In the genomic region with DNA sequence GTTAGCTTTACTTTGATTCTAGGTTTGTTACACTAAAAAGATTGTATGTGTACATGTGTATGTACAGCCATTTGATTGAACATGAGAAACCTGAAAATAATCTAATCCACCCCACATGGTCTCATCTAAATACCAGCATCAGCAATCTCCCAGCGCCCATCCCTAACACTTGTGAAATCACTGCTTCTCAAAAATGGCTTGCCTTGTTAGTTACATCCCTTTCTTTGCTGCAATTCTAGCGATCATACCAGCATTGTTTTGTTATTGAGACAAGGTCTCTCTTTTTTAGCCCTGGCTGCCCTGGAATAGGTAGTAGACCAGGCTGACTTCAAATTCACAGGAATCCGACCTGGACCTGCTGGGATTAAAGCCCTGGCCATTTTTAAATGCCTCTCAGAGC, we compare ENCODE assay signal across 8 mouse cellular contexts. TPM values are rescaled to one million over a fixed set of nuclear protein-coding genes. Genes with fewer than 3 reads are reported as not detected.
DNase-seq lines count a peak whose midpoint lies in the region; ATAC-seq and TF ChIP-seq lines count a peak whose summit lies in the region.

No protein-coding gene starts in this region.

- H3K9ac ChIP-seq in MEL (ENCODE audit: control insufficient read depth, low read depth, low read length, poor library complexity, severe bottlenecking), result peak overlapping the region; percentile 95
- H3K9ac ChIP-seq in hindbrain, embryonic 14.5 days, result peak overlapping the region; percentile 84

- peak overlapping the region; percentile 62 for H3K4me2 ChIP-seq in hindbrain, embryonic 14.5 days (replicated peaks)

- DNase-seq in heart, embryonic 10.5 days (ENCODE audit: low spot score), result no peak
- no peak for DNase-seq in heart, adult 8-10 months (ENCODE audit: low spot score)
- DNase-seq in MEL (ENCODE audit: low read depth, low spot score), result no peak
- no peak for DNase-seq in hindbrain, embryonic 14.5 days (ENCODE audit: low spot score)
- DNase-seq in midbrain, embryonic 10.5 days (ENCODE audit: low spot score), result no peak
- no peak for DNase-seq in embryo, embryonic 10 days (ENCODE audit: low spot score)
- no peak for DNase-seq in embryo, embryonic 10.5 days (ENCODE audit: low spot score)

- TF ChIP-seq CTCF in MEL (IDR thresholded peaks at IDR 0.05 in 2 of 3, conservative IDR thresholded peaks at IDR 0.05 in 1 of 3; ENCODE audit: control insufficient read depth in 1 of 3, insufficient read depth in 1 of 3, low read depth in 2 of 3, low read length in 3 of 3, poor library complexity in 1 of 3, severe bottlenecking in 1 of 3), result no peak

- TF ChIP-seq EP300 in MEL (IDR thresholded peaks at IDR 0.05; ENCODE audit: low read depth in 1 of 2, low read length in 2 of 2), result no peak

- H3K27me3 ChIP-seq in heart, embryonic 10.5 days (ENCODE audit: insufficient read depth, poor library complexity, severe bottlenecking), result no peaks in the 10 kb centered on the region
- peaks cover 0 to 4% of the 10 kb centered on the region in 2 experiments; a peak in 2 of 4 replicates for H3K27me3 ChIP-seq in MEL (ENCODE audit: control insufficient read depth in 1 of 2, insufficient read depth in 2 of 2, low read length in 2 of 2)
- no peaks in the 10 kb centered on the region for H3K27me3 ChIP-seq in hindbrain, embryonic 14.5 days (ENCODE audit: control insufficient read depth, insufficient read depth, low read length)
- no peaks in the 10 kb centered on the region for H3K27me3 ChIP-seq in midbrain, embryonic 10.5 days (ENCODE audit: low read depth, poor library complexity, severe bottlenecking)

- no peak for TF ChIP-seq RAD21 in MEL (IDR thresholded peaks at IDR 0.05; ENCODE audit: low read depth, low read length)

- H3K4me1 ChIP-seq in heart, embryonic 10.5 days, result peaks cover 9% of the 10 kb centered on the region; the same call in 1 of the 2 replicates
- H3K4me1 ChIP-seq in MEL (ENCODE audit: control insufficient read depth in 1 of 2, insufficient read depth in 2 of 2, low read length in 2 of 2), result peaks cover 0 to 3% of the 10 kb centered on the region in 2 experiments; a peak in 2 of 4 replicates
- peaks cover 18% of the 10 kb centered on the region for H3K4me1 ChIP-seq in hindbrain, embryonic 14.5 days (replicated peaks; ENCODE audit: control insufficient read depth, insufficient read depth, low read length)
- H3K4me1 ChIP-seq in midbrain, embryonic 10.5 days, result peaks cover 25% of the 10 kb centered on the region

- no peaks in the 10 kb centered on the region for H3K9me3 ChIP-seq in heart, embryonic 10.5 days
- H3K9me3 ChIP-seq in MEL (replicated peaks; ENCODE audit: insufficient read depth, low read length), result no peaks in the 10 kb centered on the region
- no peaks in the 10 kb centered on the region for H3K9me3 ChIP-seq in hindbrain, embryonic 14.5 days (ENCODE audit: control insufficient read depth, low read length)
- no peaks in the 10 kb centered on the region for H3K9me3 ChIP-seq in midbrain, embryonic 10.5 days (replicated peaks)

- peaks cover 26% of the 10 kb centered on the region for H3K36me3 ChIP-seq in heart, embryonic 10.5 days
- peaks cover 10 to 14% of the 10 kb centered on the region in 2 experiments for H3K36me3 ChIP-seq in MEL (ENCODE audit: control insufficient read depth in 1 of 2, insufficient read depth in 2 of 2, low read length in 2 of 2)
- peaks cover 31% of the 10 kb centered on the region for H3K36me3 ChIP-seq in hindbrain, embryonic 14.5 days (replicated peaks; ENCODE audit: control insufficient read depth, insufficient read depth)
- peaks cover 34% of the 10 kb centered on the region for H3K36me3 ChIP-seq in midbrain, embryonic 10.5 days

- peak overlapping the region; percentile 99 for H3K27ac ChIP-seq in heart, embryonic 10.5 days
- no peak overlapping the region for H3K27ac ChIP-seq in MEL (ENCODE audit: control insufficient read depth, low read depth, low read length)
- H3K27ac ChIP-seq in hindbrain, embryonic 14.5 days, result peak overlapping the region; percentile 100
- peak overlapping the region; percentile 99 for H3K27ac ChIP-seq in midbrain, embryonic 10.5 days (replicated peaks)

- TF ChIP-seq POLR2A in MEL (IDR thresholded peaks at IDR 0.05; ENCODE audit: control insufficient read depth in 1 of 2, insufficient read depth in 1 of 2, low read depth in 1 of 2, low read length in 2 of 2, poor library complexity in 1 of 2), result no peak

- 15% methylated on average over 3 of the region's 3 CpGs for WGBS in heart, embryonic 10.5 days
- WGBS in hindbrain, embryonic 14.5 days, result 5% methylated on average over 3 of the region's 3 CpGs
- WGBS in midbrain, embryonic 10.5 days, result 7% methylated on average over 3 of the region's 3 CpGs

- ATAC-seq in hindbrain, embryonic 14.5 days (ENCODE audit: low FRiP score), result no peak
- ATAC-seq in megakaryocyte progenitor cell, adult 5-6 weeks (replicated peaks; ENCODE audit: poor library complexity), result no peak

- H3K79me2 ChIP-seq in MEL (ENCODE audit: control insufficient read depth, insufficient read depth, low read length, poor library complexity), result peaks cover 30% of the 10 kb centered on the region

- H3K4me3 ChIP-seq in heart, embryonic 10.5 days, result peak overlapping the region; percentile 87
- peak overlapping the region; percentile 46 to 86 for H3K4me3 ChIP-seq in MEL (ENCODE audit: control insufficient read depth in 1 of 2, insufficient read depth in 1 of 2, low read depth in 2 of 2, low read length in 2 of 2)
- H3K4me3 ChIP-seq in hindbrain, embryonic 14.5 days (replicated peaks; ENCODE audit: low read length), result peak overlapping the region; percentile 54
- H3K4me3 ChIP-seq in midbrain, embryonic 10.5 days, result peak overlapping the region; percentile 97

TF ChIP-seq in MEL, 35 proteins besides CTCF, POLR2A, EP300 and RAD21:
- TF ChIP-seq NELFE (IDR thresholded peaks at IDR 0.05; ENCODE audit: low read depth, low read length), result no peak
- 0 out of 2 replicates have a peak, but pooled peaks have one; percentile 46 for TF ChIP-seq RCOR1 (IDR thresholded peaks at IDR 0.05; ENCODE audit: low read depth, low read length)

RNA-seq across cellular contexts. Expression of gene Eef1a1, which starts 6.6 kb away (rescaled TPM):
- 2,877 and 3,185 TPM in 2 replicates for polyA plus RNA-seq in heart, embryonic 10.5 days (2016; fragmentation: Nextera tagmentation; extraction: Ambion mirVana)
- 100 to 1,000 TPM; 830 to 950 (median 884) TPM for total RNA-seq in heart, adult 8-10 months (2022)
- total RNA-seq in MEL (2012; rRNA removed), result 11,891 and 13,182 TPM in 2 replicates
- polyA plus RNA-seq in MEL (2012; ENCODE audit: insufficient read depth in 1 of 2, insufficient read length in 2 of 2, low read depth in 1 of 2, low replicate concordance in 2 of 2, missing spikeins in 1 of 2), result over 10,000 TPM; 11,701 to 60,504 TPM
- polyA plus RNA-seq in hindbrain, embryonic 14.5 days (2014; fragmentation: Nextera tagmentation; extraction: Ambion mirVana), result 3,726 and 3,749 TPM in 2 replicates
- polyA plus RNA-seq in midbrain, embryonic 10.5 days (2016; fragmentation: Nextera tagmentation; extraction: Ambion mirVana), result 3,476 and 3,775 TPM in 2 replicates
- total RNA-seq in megakaryocyte progenitor cell, adult 5-6 weeks (2015), result 20,259 and 20,522 TPM in 2 replicates
- 11,199 and 11,450 TPM in 2 replicates for total RNA-seq in megakaryocyte progenitor cell, adult 5-6 weeks (2017)

RNA-seq across cellular contexts. Expression of gene Gm17324, which starts 33.8 kb away (rescaled TPM):
- 0.89 and 1.1 TPM in 2 replicates for polyA plus RNA-seq in heart, embryonic 10.5 days (2016; fragmentation: Nextera tagmentation; extraction: Ambion mirVana)
- total RNA-seq in heart, adult 8-10 months (2022), result not detected
- total RNA-seq in MEL (2012; rRNA removed), result 1.0 and 1.8 TPM in 2 replicates
- polyA plus RNA-seq in MEL (2012; ENCODE audit: insufficient read depth in 1 of 2, insufficient read length in 2 of 2, low read depth in 1 of 2, low replicate concordance in 2 of 2, missing spikeins in 1 of 2), result under 1 TPM in 1 of 2 experiments, not detected in 1; 0.36 TPM
- polyA plus RNA-seq in hindbrain, embryonic 14.5 days (2014; fragmentation: Nextera tagmentation; extraction: Ambion mirVana), result 1.4 and 2.0 TPM in 2 replicates
- polyA plus RNA-seq in midbrain, embryonic 10.5 days (2016; fragmentation: Nextera tagmentation; extraction: Ambion mirVana), result 0.44 and 0.68 TPM in 2 replicates
- total RNA-seq in megakaryocyte progenitor cell, adult 5-6 weeks (2015), result not detected in 2 replicates
- not detected in 2 replicates for total RNA-seq in megakaryocyte progenitor cell, adult 5-6 weeks (2017)

RNA-seq across cellular contexts. Expression of gene Mto1, which starts 34.4 kb away (rescaled TPM):
- 28.1 and 30.3 TPM in 2 replicates for polyA plus RNA-seq in heart, embryonic 10.5 days (2016; fragmentation: Nextera tagmentation; extraction: Ambion mirVana)
- total RNA-seq in heart, adult 8-10 months (2022), result 10 to 100 TPM; 23.6 to 29.9 (median 27.6) TPM
- total RNA-seq in MEL (2012; rRNA removed), result 28.7 and 32.3 TPM in 2 replicates
- 10 to 100 TPM in 1 of 2 experiments, not detected in 1; 27.7 TPM for polyA plus RNA-seq in MEL (2012; ENCODE audit: insufficient read depth in 1 of 2, insufficient read length in 2 of 2, low read depth in 1 of 2, low replicate concordance in 2 of 2, missing spikeins in 1 of 2)
- polyA plus RNA-seq in hindbrain, embryonic 14.5 days (2014; fragmentation: Nextera tagmentation; extraction: Ambion mirVana), result 27.5 and 28.5 TPM in 2 replicates
- 24.4 and 28.4 TPM in 2 replicates for polyA plus RNA-seq in midbrain, embryonic 10.5 days (2016; fragmentation: Nextera tagmentation; extraction: Ambion mirVana)
- 24.5 and 38.6 TPM in 2 replicates for total RNA-seq in megakaryocyte progenitor cell, adult 5-6 weeks (2015)
- total RNA-seq in megakaryocyte progenitor cell, adult 5-6 weeks (2017), result 27.1 and 44.0 TPM in 2 replicates

RNA-seq across cellular contexts. Expression of gene Cgas, which starts 39.3 kb away (rescaled TPM):
- polyA plus RNA-seq in heart, embryonic 10.5 days (2016; fragmentation: Nextera tagmentation; extraction: Ambion mirVana), result 0.36 and 0.72 TPM in 2 replicates
- under 1 TPM; 0.16 to 0.44 (median 0.28) TPM for total RNA-seq in heart, adult 8-10 months (2022)
- 12.9 and 19.0 TPM in 2 replicates for total RNA-seq in MEL (2012; rRNA removed)
- 10 to 100 TPM in 1 of 2 experiments, not detected in 1; 20.9 TPM for polyA plus RNA-seq in MEL (2012; ENCODE audit: insufficient read depth in 1 of 2, insufficient read length in 2 of 2, low read depth in 1 of 2, low replicate concordance in 2 of 2, missing spikeins in 1 of 2)
- polyA plus RNA-seq in hindbrain, embryonic 14.5 days (2014; fragmentation: Nextera tagmentation; extraction: Ambion mirVana), result 0.63 and 0.84 TPM in 2 replicates
- 0.30 and 0.53 TPM in 2 replicates for polyA plus RNA-seq in midbrain, embryonic 10.5 days (2016; fragmentation: Nextera tagmentation; extraction: Ambion mirVana)
- 21.4 and 23.4 TPM in 2 replicates for total RNA-seq in megakaryocyte progenitor cell, adult 5-6 weeks (2015)
- total RNA-seq in megakaryocyte progenitor cell, adult 5-6 weeks (2017), result 13.7 and 20.4 TPM in 2 replicates
